In the genomic region with DNA sequence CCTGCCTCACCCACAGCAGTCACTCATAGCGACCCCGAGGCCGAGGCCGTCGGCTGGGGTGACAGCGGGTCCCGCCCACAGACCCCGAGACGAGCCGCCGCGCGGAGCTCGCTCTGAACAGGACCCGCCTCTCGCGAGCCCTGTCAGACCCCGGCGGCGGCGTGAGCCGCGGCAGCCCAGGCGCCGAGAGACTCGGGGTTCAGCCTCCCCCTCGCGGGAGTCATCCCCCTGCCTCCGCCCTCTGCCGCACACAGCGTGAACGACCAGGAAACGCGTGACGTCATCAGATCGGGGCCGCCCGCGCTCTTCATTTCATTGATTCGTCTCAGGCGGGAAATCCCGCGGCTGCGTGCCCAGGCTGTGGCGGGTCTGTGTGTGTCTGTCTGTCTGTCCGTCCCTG, we compare ENCODE assay signal across 8 mouse cellular contexts. TPM values are rescaled to one million over a fixed set of nuclear protein-coding genes. Genes with fewer than 3 reads are reported as not detected.
DNase-seq lines count a peak whose midpoint lies in the region; ATAC-seq lines count a peak whose summit lies in the region.
"Not testable (repeated sequence)": the region's sequence is repeated elsewhere in the genome, so short reads cannot be mapped to it uniquely, and the experiment has no call there.

No protein-coding gene starts in this region.

- peak; percentile 88 for DNase-seq in ES-CJ7 (ENCODE audit: low read depth, low spot score)
- DNase-seq in c-Kit-positive CD71-positive TER-119-positive erythroid progenitor cells, embryonic 14.5 days (ENCODE audit: low spot score) = peak; percentile 99
- DNase-seq in frontal cortex, postnatal 10 days (ENCODE audit: low spot score in 2 of 2) = peak; percentile 94 to 97
- DNase-seq in layer of hippocampus, postnatal 36 days = peak; percentile 89 to 91
- peak; percentile 97 for DNase-seq in right cerebral cortex, postnatal 14 days
- DNase-seq in thymus, postnatal 36 days = peak; percentile 92 to 96

- peak; percentile 25 to 34 for ATAC-seq in hematopoietic stem cell, adult 5-6 weeks (replicated peaks in 1 of 2; ENCODE audit: insufficient read depth in 1 of 2, low FRiP score in 2 of 2, low TSS enrichment in 1 of 2, low read depth in 1 of 2, poor library complexity in 2 of 2, severe bottlenecking in 2 of 2)

- not testable (repeated sequence) for H3K79me2 ChIP-seq in macrophage (ENCODE audit: inconsistent target)

- not testable (repeated sequence) for H3K36me3 ChIP-seq in macrophage (ENCODE audit: inconsistent target)

- WGBS in macrophage (ENCODE audit: missing documents) = 51% methylated on average over 46 of the region's 46 CpGs

- not testable (repeated sequence) for H3K27ac ChIP-seq in macrophage

- peak overlapping the region; percentile 9; the same call in 1 of the 2 replicates for H3K4me3 ChIP-seq in macrophage (ENCODE audit: inconsistent target)

RNA-seq across cellular contexts. Expression of gene Gm21887, which starts 12.5 kb away (rescaled TPM):
- total RNA-seq in hematopoietic stem cell, adult 5-6 weeks (2017) = 167 and 207 TPM in 2 replicates
- 100 to 1,000 TPM; 230 to 241 TPM for total RNA-seq in layer of hippocampus, postnatal 36 days (2021)
- 1,000 to 10,000 TPM in 16 of 26 experiments, 100 to 1,000 TPM in 10; 644 to 7,809 (median 1,101) TPM for total RNA-seq in macrophage (2018; cell fraction: chromatin; rRNA removed)
- total RNA-seq in macrophage (2018; cell fraction: cytosol; rRNA removed) = 100 to 1,000 TPM in 1 of 26 experiments, 10 to 100 TPM in 25; 11.8 to 160 (median 27.3) TPM
- 1,000 to 10,000 TPM in 5 of 26 experiments, 100 to 1,000 TPM in 20, 10 to 100 TPM in 1; 96.6 to 1,945 (median 481) TPM for total RNA-seq in macrophage (2018; cell fraction: nucleus; rRNA removed)
- 45.5 to 114 TPM (median 105 TPM) in 3 replicates for polyA plus RNA-seq in macrophage (2018)
